Mouse (Mus musculus) liver, embryonic 14.5 days (tissue): ENCODE data around the gene Ruvbl2. TPM values are rescaled to one million over a fixed set of nuclear protein-coding genes. Genes with fewer than 3 reads are reported as not detected.

Experiments used
- ATAC-seq: fragments of 200-750 bp; cut with Nextera tagmentation; 2 replicates; pipeline ENCODE4 v1.8.0; 2017; ENCODE audit warnings: moderate number of reproducible peaks, mild to moderate bottlenecking, moderate library complexity; ENCODE audit not compliant: insufficient read depth
- DNase-seq, 3 experiments: peaks; one replicate each; pipeline ENCODE4 v3.0.0-alpha.2; 2012 to 2013; ENCODE audit warnings: low read depth in 3 of 3, low spot score in 3 of 3
- H3K27ac ChIP-seq: fragments of 300-500 bp; sonication (generic); 2 replicates; pipeline ENCODE4 v1.5.1; 2014; ENCODE audit warnings: moderate library complexity, mild to moderate bottlenecking, control low read depth, inconsistent platforms
- H3K27me3 ChIP-seq: fragments of 300-500 bp; sonication (generic); 2 replicates; pipeline ENCODE4 v1.6.1; 2014; ENCODE audit warnings: mild to moderate bottlenecking, low read length, moderate library complexity; ENCODE audit not compliant: control insufficient read depth, insufficient read depth
- H3K36me3 ChIP-seq: fragments of 300-500 bp; sonication (generic); replicated peaks from 2 replicates; pipeline ENCODE4 v1.6.1; 2014; ENCODE audit warnings: low read depth; ENCODE audit not compliant: control insufficient read depth, insufficient read depth
- H3K4me1 ChIP-seq, 2 experiments: fragments of 200-500 bp in 1 of 2; fragments of 300-500 bp in 1 of 2; sonication (generic) in 1 of 2; replicated peaks; 2 replicates each; pipeline ENCODE4 v1.6.1; 2012 to 2014; ENCODE audit warnings: antibody characterized with exemption in 1 of 2, inconsistent platforms in 1 of 2, low read length in 1 of 2; ENCODE audit not compliant: control insufficient read depth in 2 of 2, insufficient read depth in 2 of 2
- H3K4me2 ChIP-seq: fragments of 300-500 bp; sonication (generic); 2 replicates; pipeline ENCODE4 v1.6.1; 2014; ENCODE audit warnings: low read depth, mild to moderate bottlenecking, control low read depth, moderate library complexity
- H3K4me3 ChIP-seq, 2 experiments: fragments of 200-500 bp in 1 of 2; fragments of 300-500 bp in 1 of 2; sonication (generic) in 1 of 2; 2 replicates each; pipeline ENCODE4 v1.5.1; 2012 to 2014; ENCODE audit warnings: low read depth in 2 of 2, low read length in 2 of 2, mild to moderate bottlenecking in 2 of 2, control low read depth in 1 of 2, inconsistent platforms in 1 of 2, moderate library complexity in 1 of 2; ENCODE audit not compliant: insufficient read depth in 1 of 2
- H3K9ac ChIP-seq: fragments of 300-500 bp; sonication (generic); replicated peaks from 2 replicates; pipeline ENCODE4 v1.6.1; 2014; ENCODE audit warnings: mild to moderate bottlenecking, control low read depth, moderate library complexity
- H3K9me3 ChIP-seq: fragments of 300-500 bp; sonication (generic); 2 replicates; pipeline ENCODE4 v1.6.1; 2016; ENCODE audit warnings: low read length, mixed read lengths; ENCODE audit not compliant: control insufficient read depth
- CTCF ChIP-seq: IDR thresholded peaks from 2 replicates; pipeline ENCODE4 v1.5.1; 2016; ENCODE audit warnings: antibody characterized with exemption, low read depth, control low read depth
- EP300 ChIP-seq: IDR thresholded peaks from 2 replicates; pipeline ENCODE4 v1.6.1; 2016; ENCODE audit warnings: antibody characterized with exemption, low read depth
- WGBS: fragments of 180-500 bp; shearing (Covaris S2); extraction: QIAGEN DNeasy Blood & Tissue Kit; methylation state at CpG from one replicate; pipeline ENCODE4 v1.1.7; 2014; ENCODE audit not compliant: insufficient replicate concordance; 5-methylcytosine and 5-hydroxymethylcytosine counted together
- polyA plus RNA-seq, 2 experiments: library from polyadenylated mRNA; depleted of rRNA in 1 of 2; stranded (reverse) in 1 of 2; unstranded in 1 of 2; fragments of >200 nt; fragmentation: Nextera tagmentation in 1 of 2; extraction: Ambion mirVana in 1 of 2; gene quantifications; 2 replicates each; pipeline versions ENCODE4 v1.2.1 to v1.2.3; 2012 to 2014

Gene Ruvbl2
- polyA plus RNA-seq, 2 experiments = 65.7 to 67.5 TPM

DNA sequence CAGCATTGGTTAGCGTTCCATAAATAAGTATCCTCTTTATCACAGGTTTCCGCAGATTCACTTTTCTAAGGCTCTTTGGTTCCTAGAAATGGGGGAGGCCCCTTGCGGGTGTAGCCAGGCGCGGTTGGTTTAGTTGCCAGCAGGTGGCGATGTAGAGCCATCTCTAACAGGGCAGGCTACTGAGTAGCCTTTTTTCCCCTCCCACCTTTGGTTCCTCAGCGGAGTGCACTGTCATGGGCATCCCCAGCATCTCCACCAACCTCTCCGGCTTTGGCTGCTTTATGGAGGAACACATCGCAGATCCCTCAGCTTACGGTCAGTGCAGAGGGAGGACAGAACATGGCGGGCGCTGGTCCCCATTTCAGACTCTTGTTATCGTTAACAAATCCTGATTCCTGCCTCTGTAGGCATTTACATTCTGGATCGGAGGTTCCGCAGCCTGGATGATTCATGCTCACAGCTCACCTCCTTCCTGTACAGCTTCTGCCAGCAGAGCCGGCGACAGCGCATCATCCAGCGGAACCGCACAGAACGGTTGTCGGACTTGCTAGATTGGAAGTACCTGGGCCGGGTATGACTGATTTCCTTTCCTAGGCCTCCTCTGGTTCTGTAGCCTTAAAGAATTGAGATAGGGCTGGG lies 13.6 kb upstream of the Ruvbl2 start:
- no peak overlapping the region for H3K9ac ChIP-seq
- H3K4me1 ChIP-seq = peaks cover 6 to 9% of the 10 kb centered on the region in 2 experiments
- H3K9me3 ChIP-seq = no peaks in the 10 kb centered on the region
- peak; percentile 70 to 81 (median 71) for DNase-seq
- WGBS = 50% methylated on average over 23 of the region's 23 CpGs
- TF ChIP-seq CTCF (peak; percentile 98), EP300 (no peak)
- no peak overlapping the region for H3K27ac ChIP-seq
- ATAC-seq = peak; percentile 77
- H3K36me3 ChIP-seq = no peaks in the 10 kb centered on the region; the same call in 1 of the 2 replicates
- peak overlapping the region; percentile 3; the same call in 1 of the 2 replicates for H3K4me2 ChIP-seq
- no peaks in the 10 kb centered on the region for H3K27me3 ChIP-seq
- H3K4me3 ChIP-seq = no peak overlapping the region

- TF ChIP-seq EP300 (no peak), CTCF (no peak)
- ATAC-seq (no peak), DNase-seq (no peak)
- Histone ChIP-seq H3K4me1 (peaks cover 6 to 9% of the 10 kb centered on the region in 2 experiments), H3K27me3 (no peaks in the 10 kb centered on the region), H3K4me2 (no peak overlapping the region), H3K36me3 (no peaks in the 10 kb centered on the region), H3K27ac (no peak overlapping the region), H3K9ac (no peak overlapping the region), H3K9me3 (no peaks in the 10 kb centered on the region), H3K4me3 (no peak overlapping the region)
- 90% methylated on average over 1 of the region's 1 CpGs for WGBS
Measured at GRCm38 (mm10) chr7:45449974-45450373, 12.1 kb upstream of the Ruvbl2 start.

- Histone ChIP-seq H3K4me2 (peak overlapping the region; percentile 33), H3K9ac (no peak overlapping the region), H3K27ac (no peak overlapping the region), H3K27me3 (no peaks in the 10 kb centered on the region), H3K4me3 (peak overlapping the region in 1 of 2 experiments; percentile 48; a peak in 3 of 4 replicates), H3K4me1 (peaks cover 6 to 13% of the 10 kb centered on the region in 2 experiments), H3K9me3 (no peaks in the 10 kb centered on the region), H3K36me3 (no peaks in the 10 kb centered on the region)
- DNase-seq = no peak
- 23% methylated on average over 11 of the region's 11 CpGs for WGBS
- TF ChIP-seq CTCF (peak; percentile 78), EP300 (no peak)
- peak; percentile 51; the same call in 1 of the 2 replicates for ATAC-seq
Measured at GRCm38 (mm10) chr7:45447325-45447990, 9.6 kb upstream of the Ruvbl2 start.

DNA sequence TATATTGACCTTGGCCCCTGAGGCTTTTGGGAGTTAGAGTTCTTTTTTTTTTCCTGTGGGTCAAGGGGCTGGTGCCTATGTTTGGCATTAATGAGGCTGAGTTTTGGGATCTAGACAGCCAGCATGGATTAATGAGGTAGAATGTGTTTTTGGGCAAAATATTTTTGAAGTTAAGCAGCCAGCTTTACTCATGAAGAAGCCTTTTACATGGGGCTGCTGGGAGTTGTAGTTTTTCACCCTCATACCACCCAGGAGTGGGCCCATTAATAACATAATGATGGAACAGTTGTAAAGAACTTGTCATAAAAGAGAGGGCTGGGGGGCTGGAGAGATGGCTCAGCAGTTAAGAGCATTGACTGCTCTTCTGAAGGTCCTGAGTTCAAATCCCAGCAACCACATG lies 8.7 kb upstream of the Ruvbl2 start:
- Histone ChIP-seq H3K27me3 (no peaks in the 10 kb centered on the region), H3K36me3 (no peaks in the 10 kb centered on the region), H3K4me2 (no peak overlapping the region), H3K27ac (no peak overlapping the region), H3K4me3 (no peak overlapping the region), H3K4me1 (peaks cover 2 to 13% of the 10 kb centered on the region in 2 experiments), H3K9me3 (no peaks in the 10 kb centered on the region), H3K9ac (no peak overlapping the region)
- no peak for TF ChIP-seq CTCF
- no peak for TF ChIP-seq EP300
- no peak for DNase-seq
- ATAC-seq = no peak
